Mouse (Mus musculus) cortical plate, adult 2 months (tissue): ENCODE data around the gene Nol9.

Experiments
- CTCF ChIP-seq: fragments of 200-500 bp; IDR thresholded peaks from 2 replicates; pipeline ENCODE4 v1.5.1; 2011; ENCODE audit warnings: mild to moderate bottlenecking, control low read depth, low read length; ENCODE audit not compliant: insufficient read depth; ENCODE audit errors: extremely low read depth
- POLR2A ChIP-seq: fragments of 200-500 bp; IDR thresholded peaks from 2 replicates; pipeline ENCODE4 v1.6.1; 2011; ENCODE audit warnings: mild to moderate bottlenecking, low read length, control low read depth; ENCODE audit not compliant: insufficient read depth; ENCODE audit errors: extremely low read depth

GRCm38 (mm10) chr4:152103025-152103424 is 63.9 kb downstream of the Nol9 start:
- TF ChIP-seq CTCF = peak; percentile 83
- TF ChIP-seq POLR2A = no peak
